Mouse (Mus musculus) C2C12 (cell line): ENCODE data around the gene Rsph6a. TPM values are rescaled to one million over a fixed set of nuclear protein-coding genes. Genes with fewer than 3 reads are reported as not detected.

ENCODE experiments used
- H3K27me3 ChIP-seq: one replicate; pipeline ENCODE4 v1.6.1; 2011; ENCODE audit not compliant: control insufficient read depth, insufficient read depth, insufficient read length
- H3K36me3 ChIP-seq: one replicate; pipeline ENCODE4 v1.6.1; 2011; ENCODE audit not compliant: control insufficient read depth, insufficient read depth
- H3K4me3 ChIP-seq: one replicate; pipeline ENCODE4 v1.5.1; 2011; ENCODE audit warnings: mild to moderate bottlenecking, control low read depth; ENCODE audit not compliant: poor library complexity, insufficient read depth, severe bottlenecking
- H3K79me2 ChIP-seq: one replicate; pipeline ENCODE4 v1.6.1; 2011; ENCODE audit not compliant: control insufficient read depth, insufficient read depth
- H3K79me3 ChIP-seq: one replicate; pipeline ENCODE4 v1.6.1; 2011; ENCODE audit warnings: low read depth, control low read depth
- H3ac ChIP-seq: one replicate; pipeline ENCODE3; 2011; ENCODE audit warnings: low read depth; ENCODE audit not compliant: control insufficient read depth, insufficient read length
- CEBPB ChIP-seq: IDR thresholded peaks from one replicate; pipeline ENCODE4 v1.6.1; 2011; ENCODE audit warnings: low read depth, mild to moderate bottlenecking, control low read depth, moderate library complexity
- CTCF ChIP-seq: IDR thresholded peaks from one replicate; pipeline ENCODE4 v1.5.1; 2011; ENCODE audit not compliant: control insufficient read depth, insufficient read depth, insufficient read length
- FOSL1 ChIP-seq: IDR thresholded peaks from one replicate; pipeline ENCODE4 v1.8.0; 2011; ENCODE audit warnings: mild to moderate bottlenecking, low read length; ENCODE audit not compliant: poor library complexity, insufficient read depth, severe bottlenecking
- MAX ChIP-seq: IDR thresholded peaks from one replicate; pipeline ENCODE4 v1.6.1; 2011; ENCODE audit warnings: mild to moderate bottlenecking, control low read depth
- MYOD1 ChIP-seq: IDR thresholded peaks from one replicate; pipeline ENCODE4 v1.6.1; 2011; ENCODE audit warnings: low read depth; ENCODE audit not compliant: control insufficient read depth, insufficient read length
- MYOG ChIP-seq: IDR thresholded peaks from one replicate; pipeline ENCODE4 v1.6.1; 2011; ENCODE audit not compliant: control insufficient read depth, insufficient read length; ENCODE audit errors: extremely low read depth
- USF1 ChIP-seq: IDR thresholded peaks from one replicate; pipeline ENCODE4 v1.6.1; 2011; ENCODE audit warnings: low read depth, mild to moderate bottlenecking, control low read depth, moderate library complexity
- polyA plus RNA-seq: library from polyadenylated mRNA; unstranded; fragments of >200 nt; fragmentation: generic; extraction: Trizol; gene quantifications from one replicate; pipeline ENCODE4 v1.2.1, GENCODE M21; 2012; ENCODE audit warnings: missing spikeins

Gene Rsph6a
- polyA plus RNA-seq, 1 experiment: 0.09 TPM

DNA sequence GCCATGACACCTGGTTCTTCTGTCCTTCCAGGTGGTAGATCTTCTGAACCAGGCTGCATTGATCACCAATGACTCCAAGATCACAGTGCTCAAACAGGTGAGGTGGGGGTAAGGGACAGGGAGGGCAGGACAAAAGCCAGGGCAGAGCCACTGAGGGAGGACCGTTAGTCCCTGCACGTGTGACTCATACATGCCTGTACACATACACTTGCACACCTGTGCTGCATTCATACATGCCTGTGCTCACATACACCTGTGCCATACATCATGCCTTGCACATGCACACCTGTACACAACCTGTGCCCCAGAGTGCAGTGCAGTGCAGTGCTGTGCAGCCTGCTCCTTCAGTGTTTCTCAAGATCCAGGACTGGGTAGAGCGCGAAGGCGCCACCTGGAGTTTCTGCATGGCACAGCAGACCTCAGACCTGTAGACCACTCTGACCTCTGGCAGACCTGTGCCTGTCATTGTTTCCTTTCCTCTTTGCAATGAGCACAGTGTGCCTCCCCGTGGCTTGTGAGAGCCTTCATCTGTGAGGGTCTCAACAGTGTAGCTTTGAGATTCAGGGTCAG is 25.3 kb upstream of the Rsph6a start:
- peaks cover 35% of the 10 kb centered on the region for H3K36me3 ChIP-seq
- H3K4me3 ChIP-seq: no peak overlapping the region
- no peak overlapping the region for H3ac ChIP-seq
- H3K79me3 ChIP-seq: peaks cover 18% of the 10 kb centered on the region
- no peak for TF ChIP-seq MYOG
- peak; percentile 56 for TF ChIP-seq CTCF
- peaks cover 45% of the 10 kb centered on the region for H3K79me2 ChIP-seq
- no peaks in the 10 kb centered on the region for H3K27me3 ChIP-seq

DNA sequence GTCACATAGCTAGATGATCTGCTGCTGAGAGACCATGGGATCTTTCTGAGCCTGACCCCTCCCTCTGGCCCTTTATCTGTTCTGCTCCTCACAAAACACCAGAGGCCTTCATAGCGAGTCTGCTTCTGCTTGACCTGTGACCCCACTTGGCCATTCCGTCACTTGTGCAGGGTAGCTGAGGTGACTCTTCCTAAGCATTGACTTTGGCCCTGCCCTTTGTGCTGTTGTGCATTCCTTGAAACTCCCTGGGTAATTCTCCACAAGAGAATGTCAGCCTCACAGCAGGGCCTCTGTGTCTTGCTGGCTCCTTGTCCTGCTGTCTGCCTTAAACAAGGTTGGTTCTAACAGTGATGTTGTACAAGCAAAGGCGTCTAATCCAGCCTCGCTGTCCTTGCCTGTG is 22.8 kb upstream of the Rsph6a start:
- Histone ChIP-seq H3K4me3 (no peak overlapping the region), H3K36me3 (peaks cover 41% of the 10 kb centered on the region), H3ac (no peak overlapping the region), H3K79me3 (peaks cover 2% of the 10 kb centered on the region), H3K27me3 (no peaks in the 10 kb centered on the region), H3K79me2 (peaks cover 22% of the 10 kb centered on the region)
- TF ChIP-seq FOSL1 (no peak), CEBPB (no peak), MYOD1 (no peak), CTCF (no peak)

GRCm38 (mm10) chr7:19044616-19045015 is 9.9 kb upstream of the Rsph6a start:
- TF ChIP-seq USF1 (no peak), CEBPB (no peak), FOSL1 (no peak), CTCF (no peak), MYOD1 (no peak), MYOG (no peak), MAX (no peak)
- H3K36me3 ChIP-seq: peaks cover 34% of the 10 kb centered on the region

DNA sequence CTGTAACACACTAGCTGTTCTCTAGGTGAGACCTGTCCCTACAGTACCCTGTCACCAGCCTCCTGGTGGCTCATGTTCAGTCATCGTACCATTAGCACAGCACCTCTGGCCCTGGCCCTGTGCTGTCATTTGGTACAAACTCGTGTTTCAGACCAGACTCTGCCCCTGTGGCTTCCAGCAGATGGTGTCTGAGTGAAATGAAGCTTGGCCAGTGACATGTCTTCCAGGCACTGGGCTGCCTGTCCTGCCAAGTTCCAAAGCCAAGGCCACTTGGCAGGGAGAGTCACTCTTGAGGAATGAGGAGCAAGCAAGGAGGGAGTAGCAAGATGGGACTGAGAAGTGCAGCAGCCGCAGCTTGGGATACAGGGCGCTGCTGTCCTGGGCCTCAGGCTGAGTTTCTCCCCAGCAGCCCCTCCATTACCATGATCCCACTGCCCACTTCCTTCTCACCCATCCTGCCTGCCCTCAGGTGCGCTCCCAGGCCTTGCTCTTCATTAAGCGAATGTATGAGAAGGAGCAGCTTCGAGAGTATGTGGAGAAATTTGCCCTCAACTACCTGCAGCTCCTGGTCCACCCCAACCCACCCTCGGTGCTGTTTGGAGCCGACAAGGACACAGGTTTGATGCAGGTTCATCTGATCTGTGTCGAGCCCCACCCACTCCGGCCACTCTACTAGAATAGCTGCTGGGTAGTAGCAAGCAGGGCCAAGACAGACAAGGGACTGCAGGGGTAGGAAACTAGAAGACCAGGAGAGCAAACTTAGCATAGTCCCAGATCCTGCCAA is 8.0 kb upstream of the Rsph6a start:
- Histone ChIP-seq H3K79me3 (no peaks in the 10 kb centered on the region), H3K36me3 (peaks cover 36% of the 10 kb centered on the region), H3ac (no peak overlapping the region), H3K79me2 (no peaks in the 10 kb centered on the region), H3K27me3 (no peaks in the 10 kb centered on the region), H3K4me3 (no peak overlapping the region)
- TF ChIP-seq CEBPB (no peak), FOSL1 (no peak), MYOD1 (no peak), MYOG (no peak), CTCF (no peak), USF1 (no peak), MAX (no peak)

More at GRCm38 (mm10) chr7:19044616-19045015, 9.9 kb upstream of the Rsph6a start:
- no peaks in the 10 kb centered on the region for H3K79me2 ChIP-seq
- no peak overlapping the region for H3ac ChIP-seq
- H3K79me3 ChIP-seq: no peaks in the 10 kb centered on the region
- H3K4me3 ChIP-seq: no peak overlapping the region
- H3K27me3 ChIP-seq: no peaks in the 10 kb centered on the region

DNA sequence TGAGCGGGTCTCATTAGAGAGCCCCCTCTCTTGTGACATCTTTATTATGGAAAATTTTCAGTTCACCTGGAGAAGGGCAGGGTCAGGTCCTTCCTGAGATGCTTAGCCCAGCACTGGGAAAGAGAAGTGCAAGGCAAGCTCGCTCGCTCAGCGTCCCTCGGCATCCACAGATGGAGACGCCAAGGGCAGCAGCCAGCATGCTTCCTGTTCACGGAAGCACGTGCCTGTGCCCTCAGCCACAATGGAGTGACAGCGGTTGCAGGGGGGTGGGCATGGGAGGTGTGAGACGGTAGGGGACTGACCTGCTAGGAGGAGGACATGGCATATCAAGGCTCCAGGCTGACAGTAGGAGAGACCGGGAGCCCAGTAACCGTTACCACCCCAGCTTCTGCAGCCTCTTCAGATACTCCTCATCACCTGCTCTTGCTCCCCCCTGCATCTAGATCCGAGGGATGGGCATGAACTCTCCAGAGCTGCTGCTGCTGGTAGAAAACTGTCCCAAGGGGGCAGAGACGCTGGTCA is 6.4 kb upstream of the Rsph6a start:
- Histone ChIP-seq H3K79me3 (no peaks in the 10 kb centered on the region), H3ac (no peak overlapping the region), H3K36me3 (peaks cover 31% of the 10 kb centered on the region), H3K4me3 (no peak overlapping the region), H3K27me3 (no peaks in the 10 kb centered on the region), H3K79me2 (no peaks in the 10 kb centered on the region)
- TF ChIP-seq CTCF (no peak), CEBPB (no peak), MYOD1 (no peak), MAX (no peak), FOSL1 (no peak), MYOG (no peak), USF1 (no peak)

DNA sequence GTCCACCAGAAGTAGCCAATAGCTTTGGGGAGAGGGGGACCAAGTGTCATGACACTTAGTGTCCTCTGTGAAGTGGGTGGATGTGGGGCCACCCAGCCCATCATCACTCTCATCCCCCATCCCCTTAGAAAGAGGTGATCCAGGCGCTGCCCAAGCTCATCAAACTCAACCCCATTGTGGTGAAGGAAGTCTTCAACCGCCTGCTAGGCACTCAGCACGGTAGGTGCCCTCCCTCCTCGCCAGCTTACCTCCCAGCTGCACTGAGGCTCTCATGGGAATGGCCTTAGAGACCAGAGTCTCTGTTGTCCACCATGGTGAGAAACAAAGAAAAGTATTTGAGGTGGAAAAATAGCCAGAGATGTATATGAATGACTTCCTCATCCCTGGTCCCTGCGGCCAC is 5.2 kb upstream of the Rsph6a start:
- no peak for TF ChIP-seq USF1
- TF ChIP-seq MYOG: no peak
- no peak for TF ChIP-seq CEBPB
- no peak for TF ChIP-seq MYOD1
- no peak for TF ChIP-seq MAX
- no peak for TF ChIP-seq CTCF
- TF ChIP-seq FOSL1: no peak
- peaks cover 26% of the 10 kb centered on the region for H3K36me3 ChIP-seq
- H3K4me3 ChIP-seq: no peak overlapping the region
- no peaks in the 10 kb centered on the region for H3K27me3 ChIP-seq
- no peaks in the 10 kb centered on the region for H3K79me3 ChIP-seq
- H3K79me2 ChIP-seq: no peaks in the 10 kb centered on the region
- H3ac ChIP-seq: no peak overlapping the region
